Mouse (Mus musculus) midbrain, postnatal 0 days (tissue): ENCODE data around the gene Abcb4. TPM values are rescaled to one million over a fixed set of nuclear protein-coding genes. Genes with fewer than 3 reads are reported as not detected.

Experiments used
- ATAC-seq: fragments of 200-750 bp; cut with Nextera tagmentation; 2 replicates; pipeline ENCODE4 v1.8.0; 2017; ENCODE audit warnings: moderate number of reproducible peaks, mild to moderate bottlenecking, moderate TSS enrichment, moderate library complexity; ENCODE audit not compliant: low FRiP score
- DNase-seq: peaks from one replicate; pipeline ENCODE4 v3.0.0-alpha.2; 2015; ENCODE audit warnings: low spot score
- H3K27ac ChIP-seq: fragments of 300-500 bp; sonication (generic); 2 replicates; pipeline ENCODE4 v1.5.1; 2014; ENCODE audit warnings: low read depth, mild to moderate bottlenecking, low read length, mixed read lengths
- H3K27me3 ChIP-seq: fragments of 300-500 bp; sonication (generic); 2 replicates; pipeline ENCODE4 v1.6.1; 2014; ENCODE audit warnings: low read length, control low read depth, mixed read lengths; ENCODE audit not compliant: insufficient read depth
- H3K36me3 ChIP-seq: fragments of 300-500 bp; sonication (generic); 2 replicates; pipeline ENCODE4 v1.6.1; 2014; ENCODE audit warnings: low read length, control low read depth, mixed read lengths; ENCODE audit not compliant: insufficient read depth
- H3K4me1 ChIP-seq: fragments of 300-500 bp; sonication (generic); 2 replicates; pipeline ENCODE4 v1.6.1; 2014; ENCODE audit warnings: mild to moderate bottlenecking, control low read depth, antibody characterized with exemption, low read length, mixed read lengths; ENCODE audit not compliant: insufficient read depth
- H3K4me2 ChIP-seq: fragments of 300-500 bp; sonication (generic); 2 replicates; pipeline ENCODE4 v1.6.1; 2014; ENCODE audit warnings: low read depth, mild to moderate bottlenecking, low read length, mixed read lengths; ENCODE audit not compliant: poor library complexity, severe bottlenecking
- H3K4me3 ChIP-seq: fragments of 300-500 bp; sonication (generic); 2 replicates; pipeline ENCODE4 v1.5.1; 2014; ENCODE audit warnings: low read depth, mild to moderate bottlenecking, low read length, moderate library complexity
- H3K9ac ChIP-seq: fragments of 300-500 bp; sonication (generic); replicated peaks from 2 replicates; pipeline ENCODE4 v1.6.1; 2014; ENCODE audit warnings: mild to moderate bottlenecking, low read length, moderate library complexity, mixed read lengths; ENCODE audit not compliant: poor library complexity, severe bottlenecking
- H3K9me3 ChIP-seq: fragments of 300-500 bp; sonication (generic); 2 replicates; pipeline ENCODE4 v1.6.1; 2016; ENCODE audit warnings: low read length, control low read depth
- CTCF ChIP-seq: IDR thresholded peaks from 2 replicates; pipeline ENCODE4 v1.5.1; 2016; ENCODE audit warnings: antibody characterized with exemption, mild to moderate bottlenecking
- WGBS: fragments of 180-500 bp; shearing (Covaris S2); extraction: QIAGEN DNeasy Blood & Tissue Kit; methylation state at CpG from one replicate; pipeline ENCODE4 v1.1.7; 2014; 5-methylcytosine and 5-hydroxymethylcytosine counted together
- polyA plus RNA-seq: library from polyadenylated mRNA; unstranded; fragments of >200 nt; fragmentation: Nextera tagmentation; extraction: Ambion mirVana; gene quantifications from 2 replicates; pipeline ENCODE4 v1.2.1, GENCODE M21; 2015
- total RNA-seq: library from RNA; depleted of rRNA; stranded (reverse); fragments of >200 nt; gene quantifications from 2 replicates; pipeline ENCODE4 v1.2.3, GENCODE M21; 2014

Gene Abcb4
- total and polyA plus RNA-seq, 2 experiments from 2014 or later: 1.2 to 1.5 TPM

DNA sequence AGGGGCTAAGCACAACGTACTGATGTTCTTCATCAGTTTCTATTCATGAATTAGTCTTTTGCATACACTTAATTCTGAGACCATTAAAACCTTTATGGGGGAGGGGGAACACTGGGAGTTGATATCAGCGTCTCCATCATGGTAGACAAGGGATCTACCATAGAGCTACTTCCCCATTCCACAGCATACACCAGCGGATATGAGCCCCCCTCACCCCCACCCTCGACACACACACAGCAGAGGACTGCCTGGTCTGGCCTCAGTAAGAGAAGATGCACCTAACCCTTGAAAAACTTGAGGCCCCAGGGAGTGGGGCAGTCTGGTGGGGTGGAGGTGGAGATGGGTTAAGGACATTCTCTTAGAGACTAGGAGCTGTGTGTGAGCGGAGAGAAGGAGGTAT is 15.7 kb upstream of the Abcb4 start:
- 79% methylated on average over 5 of the region's 5 CpGs for WGBS
- ATAC-seq: no peak

GRCm38 (mm10) chr5:8885837-8886236 is 7.7 kb upstream of the Abcb4 start:
- no peaks in the 10 kb centered on the region for H3K27me3 ChIP-seq
- no peak for DNase-seq
- no peaks in the 10 kb centered on the region for H3K9me3 ChIP-seq
- no peak for TF ChIP-seq CTCF
- no peaks in the 10 kb centered on the region for H3K4me1 ChIP-seq
- H3K36me3 ChIP-seq: no peaks in the 10 kb centered on the region
- H3K9ac ChIP-seq: no peak overlapping the region
- H3K27ac ChIP-seq: no peak overlapping the region
- H3K4me3 ChIP-seq: no peak overlapping the region
- ATAC-seq: no peak
- 81% methylated on average over 2 of the region's 2 CpGs for WGBS
- H3K4me2 ChIP-seq: no peak overlapping the region

More for the DNA sequence above, 15.7 kb upstream of the Abcb4 start:
- TF ChIP-seq CTCF: no peak
- no peak for DNase-seq
- no peaks in the 10 kb centered on the region for H3K27me3 ChIP-seq
- H3K9me3 ChIP-seq: no peaks in the 10 kb centered on the region
- no peak overlapping the region for H3K27ac ChIP-seq
- no peak overlapping the region for H3K4me2 ChIP-seq
- H3K4me3 ChIP-seq: no peak overlapping the region
- no peak overlapping the region for H3K9ac ChIP-seq
- no peaks in the 10 kb centered on the region for H3K36me3 ChIP-seq
- H3K4me1 ChIP-seq: no peaks in the 10 kb centered on the region

DNA sequence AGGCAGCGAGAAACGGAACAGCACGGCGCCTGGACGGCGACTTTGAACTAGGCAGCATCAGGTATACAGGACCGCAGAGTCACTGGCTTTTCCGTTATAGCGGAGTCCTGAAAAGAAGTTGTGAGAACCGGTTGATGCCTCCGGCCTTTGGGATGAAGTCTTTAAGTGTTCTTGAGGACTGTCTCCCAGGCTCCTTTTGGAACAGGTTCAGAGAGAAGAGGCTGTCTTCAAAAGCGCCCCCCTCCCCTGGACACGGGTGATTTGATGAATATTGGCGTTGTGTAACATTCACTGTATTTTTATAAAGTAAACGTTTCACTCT is 548 bp downstream of the Abcb4 start:
- ATAC-seq (no peak; the same call in 1 of the 2 replicates), DNase-seq (peak; percentile 9)
- Histone ChIP-seq H3K27me3 (no peaks in the 10 kb centered on the region), H3K4me1 (no peaks in the 10 kb centered on the region), H3K27ac (no peak overlapping the region), H3K9me3 (no peaks in the 10 kb centered on the region), H3K4me2 (peak overlapping the region; percentile 96), H3K9ac (0 out of 2 replicates have a peak overlapping the region, but pooled peaks have one; percentile 51), H3K36me3 (no peaks in the 10 kb centered on the region), H3K4me3 (peak overlapping the region; percentile 52)
- 5% methylated on average over 15 of the region's 15 CpGs for WGBS
- TF ChIP-seq CTCF: no peak

DNA sequence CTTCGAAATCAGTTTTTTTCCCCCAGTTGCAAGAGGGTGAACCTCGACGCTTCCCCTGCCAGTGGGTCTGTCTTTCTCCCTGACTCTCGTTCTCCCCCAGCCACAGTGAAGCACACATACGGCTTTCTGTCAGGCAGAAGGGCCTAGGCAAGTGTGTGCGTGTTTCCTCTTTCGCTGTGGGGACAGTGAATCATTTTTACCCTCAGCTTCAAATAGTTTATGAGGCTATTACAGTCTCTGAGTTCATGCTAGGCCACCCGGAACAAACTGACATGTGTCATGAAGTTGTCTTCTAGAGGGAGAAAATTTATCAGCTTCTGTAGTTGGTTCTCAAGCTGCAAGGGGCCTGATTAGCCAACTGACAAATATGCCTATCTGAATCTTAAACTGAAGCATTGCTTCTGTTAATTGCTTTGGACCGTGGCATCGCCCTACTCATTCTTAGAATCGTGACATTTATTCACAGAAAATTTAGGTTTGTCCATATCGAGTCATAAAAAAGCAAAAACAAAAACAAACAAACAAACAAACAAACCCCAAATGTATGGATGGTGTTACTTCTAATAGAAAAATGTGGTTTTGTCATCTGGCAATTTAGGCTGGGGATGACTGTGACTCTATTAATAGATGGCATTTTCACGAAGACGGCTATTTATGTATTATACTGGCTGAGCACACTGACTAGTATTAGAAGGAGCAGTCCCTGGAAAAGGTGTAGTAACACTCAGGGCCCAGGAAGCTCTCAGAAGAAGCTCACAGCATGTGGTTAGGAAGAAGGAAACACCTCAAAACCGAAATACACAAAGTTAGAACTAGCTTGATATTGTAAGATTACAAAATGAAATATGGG is 1.3 kb downstream of the Abcb4 start:
- TF ChIP-seq CTCF: no peak
- Histone ChIP-seq H3K9ac (no peak overlapping the region), H3K4me2 (peak overlapping the region; percentile 96; the same call in 1 of the 2 replicates), H3K27ac (no peak overlapping the region), H3K4me1 (no peaks in the 10 kb centered on the region), H3K36me3 (no peaks in the 10 kb centered on the region), H3K27me3 (no peaks in the 10 kb centered on the region), H3K9me3 (no peaks in the 10 kb centered on the region), H3K4me3 (no peak overlapping the region)
- 81% methylated on average over 15 of the region's 15 CpGs for WGBS
- DNase-seq (no peak), ATAC-seq (no peak)

DNA sequence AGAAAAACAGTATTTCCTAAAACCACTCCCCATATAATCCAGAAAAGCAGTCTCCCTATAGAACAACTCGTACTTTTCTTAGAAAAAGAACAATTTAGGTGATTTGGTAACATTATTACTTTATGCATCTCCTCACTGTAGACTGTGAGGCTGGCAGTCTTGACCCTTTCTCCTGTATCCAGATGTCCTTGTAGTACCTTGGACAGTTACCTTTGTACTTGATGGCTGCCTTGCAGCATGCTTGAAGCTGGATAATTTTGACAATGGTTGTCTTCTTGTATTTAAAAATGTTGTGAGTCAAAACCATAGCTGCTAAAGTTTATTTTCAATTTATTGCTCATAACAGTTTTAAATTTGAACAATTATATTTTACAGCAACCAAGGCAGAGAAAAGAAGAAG is 2.7 kb downstream of the Abcb4 start:
- WGBS: 88% methylated on average over 1 of the region's 1 CpGs
- Histone ChIP-seq H3K4me1 (no peaks in the 10 kb centered on the region), H3K4me3 (no peak overlapping the region), H3K4me2 (no peak overlapping the region), H3K9ac (no peak overlapping the region), H3K27me3 (no peaks in the 10 kb centered on the region), H3K36me3 (no peaks in the 10 kb centered on the region), H3K9me3 (no peaks in the 10 kb centered on the region), H3K27ac (no peak overlapping the region)
- ATAC-seq: no peak
- DNase-seq: no peak
- TF ChIP-seq CTCF: no peak

- DNase-seq (no peak), ATAC-seq (no peak)
- Histone ChIP-seq H3K4me1 (no peaks in the 10 kb centered on the region), H3K27me3 (no peaks in the 10 kb centered on the region), H3K27ac (no peak overlapping the region), H3K36me3 (no peaks in the 10 kb centered on the region), H3K9me3 (no peaks in the 10 kb centered on the region), H3K9ac (no peak overlapping the region), H3K4me3 (no peak overlapping the region), H3K4me2 (no peak overlapping the region)
- TF ChIP-seq CTCF: no peak
- 71% methylated on average over 3 of the region's 3 CpGs for WGBS
Observed at GRCm38 (mm10) chr5:8898246-8898645, 4.7 kb downstream of the Abcb4 start.
